Mouse (Mus musculus): ENCODE results near the gene Meiob. TPM values are rescaled to one million over a fixed set of nuclear protein-coding genes. Genes with fewer than 3 reads are reported as not detected.

The Meiob gene
- total and polyA plus RNA-seq, 2 experiments from 2014 or later = 0.15 TPM; not detected in 1

DNA sequence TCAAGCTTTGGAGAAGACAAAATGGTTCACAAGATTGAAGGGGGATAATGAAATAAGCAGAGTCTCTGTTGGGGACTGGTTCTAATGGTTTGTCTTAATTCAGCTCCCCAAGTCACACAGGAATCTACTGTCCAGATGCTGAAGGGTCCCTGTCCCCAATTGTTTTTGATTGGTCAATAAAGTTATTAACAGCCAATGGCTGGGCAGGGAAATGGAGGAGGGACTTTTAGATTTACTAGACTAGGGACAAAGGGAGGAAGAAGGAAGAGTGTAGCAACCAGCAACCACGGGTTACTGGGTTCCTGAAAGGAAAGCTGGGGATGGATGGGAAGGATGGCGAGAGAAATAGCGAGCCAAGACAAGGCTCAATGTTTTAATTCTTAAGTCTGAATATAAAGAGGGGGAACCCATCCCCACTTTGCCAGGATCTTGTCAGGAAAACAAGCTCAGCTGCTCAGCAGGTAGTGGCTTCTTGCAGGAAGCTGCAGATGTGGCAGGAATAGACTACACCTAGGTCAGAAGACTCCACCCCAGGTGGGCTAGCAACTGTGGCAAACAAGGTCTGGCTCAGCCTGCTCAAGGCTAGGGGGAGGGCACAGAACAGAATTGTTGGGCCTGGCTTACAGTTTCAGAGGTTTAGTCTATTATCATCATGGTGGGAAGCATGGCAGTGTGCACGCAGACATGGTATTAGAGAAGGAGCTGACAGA is 69.8 kb downstream of the Meiob start:
- Histone ChIP-seq H3K4me2 (ENCODE audit: low read depth) (no peak overlapping the region), H3K27me3 (ENCODE audit: insufficient read depth, low read length) (no peaks in the 10 kb centered on the region), H3K9me3 (ENCODE audit: low read length) (no peaks in the 10 kb centered on the region), H3K27ac (ENCODE audit: low read depth, low read length) (no peak overlapping the region), H3K9ac (no peak overlapping the region), H3K4me3 (ENCODE audit: low read depth, low read length) (no peak overlapping the region), H3K4me1 (ENCODE audit: insufficient read depth) (no peaks in the 10 kb centered on the region), H3K36me3 (ENCODE audit: insufficient read depth) (no peaks in the 10 kb centered on the region)
- no peak for DNase-seq
- TF ChIP-seq CTCF (IDR thresholded peaks at IDR 0.05; ENCODE audit: low read depth) = no peak
- ATAC-seq = no peak
- 40% methylated on average over 4 of the region's 4 CpGs for WGBS

DNA sequence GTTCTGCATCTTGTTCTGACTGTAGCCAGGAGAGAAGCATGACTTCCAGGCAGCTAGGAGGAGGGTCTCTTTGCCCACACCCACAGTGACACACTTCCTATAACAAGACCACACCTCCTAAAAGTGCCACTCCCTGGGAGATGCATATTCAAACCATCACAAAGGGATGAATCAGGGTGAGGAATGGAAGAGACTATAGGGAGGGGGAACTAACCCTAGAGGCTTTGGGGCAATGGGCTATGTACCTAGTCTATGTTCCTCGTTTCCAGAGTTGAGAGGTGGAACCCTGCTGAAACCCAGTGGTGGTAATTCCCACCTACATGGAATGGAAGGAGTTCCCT is 70.3 kb downstream of the Meiob start:
- 50% methylated on average over 1 of the region's 1 CpGs for WGBS
- no peaks in the 10 kb centered on the region for H3K36me3 ChIP-seq (ENCODE audit: insufficient read depth)
- H3K27me3 ChIP-seq (ENCODE audit: insufficient read depth, low read length) = no peaks in the 10 kb centered on the region
- no peak overlapping the region for H3K27ac ChIP-seq (ENCODE audit: low read depth, low read length)
- H3K4me1 ChIP-seq (ENCODE audit: insufficient read depth) = no peaks in the 10 kb centered on the region
- ATAC-seq (no peak), DNase-seq (no peak)
- TF ChIP-seq CTCF (IDR thresholded peaks at IDR 0.05; ENCODE audit: low read depth) = no peak
- no peak overlapping the region for H3K4me3 ChIP-seq (ENCODE audit: low read depth, low read length)
- no peaks in the 10 kb centered on the region for H3K9me3 ChIP-seq (ENCODE audit: low read length)
- no peak overlapping the region for H3K9ac ChIP-seq
- H3K4me2 ChIP-seq (ENCODE audit: low read depth) = no peak overlapping the region

DNA sequence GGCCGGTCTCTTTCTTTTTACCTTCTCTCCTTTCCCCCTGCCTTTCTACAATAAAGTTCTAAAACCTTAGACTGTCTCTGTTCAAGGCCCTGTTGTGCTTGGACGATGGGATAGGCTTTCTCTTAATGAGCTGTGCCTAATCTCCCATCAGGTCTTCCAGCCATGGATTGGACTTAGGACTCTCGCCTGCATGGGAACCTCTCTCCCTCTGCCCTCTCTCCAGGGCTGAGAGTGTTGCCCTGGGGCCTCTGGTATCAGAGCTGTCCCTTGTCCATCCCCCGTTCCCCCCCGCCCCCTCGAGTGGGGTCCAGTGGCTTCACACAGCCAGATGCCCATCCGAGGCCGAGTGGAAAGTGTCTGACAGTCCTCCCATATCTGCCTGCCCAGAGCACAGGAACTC is 70.9 kb downstream of the Meiob start:
- Histone ChIP-seq H3K9ac (no peak overlapping the region), H3K27ac (ENCODE audit: low read depth, low read length) (no peak overlapping the region), H3K36me3 (ENCODE audit: insufficient read depth) (no peaks in the 10 kb centered on the region), H3K9me3 (ENCODE audit: low read length) (no peaks in the 10 kb centered on the region), H3K4me3 (ENCODE audit: low read depth, low read length) (no peak overlapping the region), H3K4me2 (ENCODE audit: low read depth) (no peak overlapping the region), H3K27me3 (ENCODE audit: insufficient read depth, low read length) (no peaks in the 10 kb centered on the region), H3K4me1 (ENCODE audit: insufficient read depth) (no peaks in the 10 kb centered on the region)
- 83% methylated on average over 8 of the region's 8 CpGs for WGBS
- ATAC-seq = no peak
- no peak for TF ChIP-seq CTCF (IDR thresholded peaks at IDR 0.05; ENCODE audit: low read depth)
- DNase-seq = no peak

DNA sequence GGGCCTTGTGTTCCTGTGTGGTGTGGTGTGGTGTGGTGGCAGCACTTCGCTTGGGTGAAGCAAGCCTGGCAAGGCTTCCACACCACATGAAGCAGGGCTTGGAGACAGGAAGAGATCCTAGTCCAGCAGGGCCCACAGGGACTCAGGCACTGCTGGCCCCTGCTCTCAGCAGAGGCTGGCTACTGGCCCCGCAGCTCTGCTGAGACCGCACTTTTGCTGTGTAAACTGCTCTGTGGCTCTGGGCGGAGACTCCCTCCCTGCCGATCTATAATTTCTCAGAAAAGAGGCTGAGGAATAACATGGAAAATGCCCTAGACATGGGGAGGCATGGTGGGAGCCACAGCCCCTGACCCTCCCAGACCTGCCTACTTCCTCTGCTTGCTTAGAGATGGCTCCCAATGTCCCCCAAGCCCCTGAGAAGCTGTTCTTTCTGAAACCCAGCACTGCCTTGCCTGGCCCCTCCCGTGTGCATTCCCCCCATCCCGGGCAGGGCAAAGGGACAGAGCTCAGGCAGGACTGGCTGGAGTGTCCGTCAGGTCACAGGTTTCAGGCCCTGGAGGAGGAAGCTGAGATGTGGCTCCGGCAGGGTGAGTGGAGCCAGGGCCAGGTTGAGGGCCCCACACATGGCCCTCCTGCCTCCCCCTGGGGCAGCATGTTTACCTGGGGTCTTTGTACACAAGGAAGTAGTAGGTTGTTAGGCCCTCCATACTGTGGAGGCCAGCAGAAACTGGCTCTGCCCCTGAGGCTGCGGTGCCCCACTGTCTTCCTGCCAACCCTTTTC is 73.4 kb downstream of the Meiob start:
- ATAC-seq = no peak
- Histone ChIP-seq H3K4me3 (ENCODE audit: low read depth, low read length) (no peak overlapping the region), H3K36me3 (ENCODE audit: insufficient read depth) (peaks cover 3% of the 10 kb centered on the region), H3K9me3 (ENCODE audit: low read length) (no peaks in the 10 kb centered on the region), H3K9ac (no peak overlapping the region), H3K4me1 (ENCODE audit: insufficient read depth) (no peaks in the 10 kb centered on the region), H3K4me2 (ENCODE audit: low read depth) (no peak overlapping the region), H3K27me3 (ENCODE audit: insufficient read depth, low read length) (no peaks in the 10 kb centered on the region), H3K27ac (ENCODE audit: low read depth, low read length) (no peak overlapping the region)
- no peak for TF ChIP-seq CTCF (IDR thresholded peaks at IDR 0.05; ENCODE audit: low read depth)
- no peak for DNase-seq
- 70% methylated on average over 10 of the region's 10 CpGs for WGBS

DNA sequence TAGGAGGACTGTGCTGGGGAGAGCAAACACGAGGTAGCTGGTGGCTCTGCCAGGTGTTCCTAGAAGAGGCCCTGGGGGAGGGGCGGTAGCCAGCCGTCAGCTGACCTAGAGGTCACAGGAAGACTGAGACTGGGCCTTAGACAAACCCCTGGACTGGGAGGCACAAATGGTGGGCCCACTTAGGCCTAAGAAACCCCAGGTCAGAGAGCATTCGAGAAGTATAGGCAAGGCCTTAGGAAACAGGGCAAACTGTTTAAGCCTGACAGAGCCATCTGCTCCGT is 74.0 kb downstream of the Meiob start:
- H3K4me2 ChIP-seq (ENCODE audit: low read depth) = no peak overlapping the region
- ATAC-seq = no peak
- WGBS = 46% methylated on average over 5 of the region's 5 CpGs

DNA sequence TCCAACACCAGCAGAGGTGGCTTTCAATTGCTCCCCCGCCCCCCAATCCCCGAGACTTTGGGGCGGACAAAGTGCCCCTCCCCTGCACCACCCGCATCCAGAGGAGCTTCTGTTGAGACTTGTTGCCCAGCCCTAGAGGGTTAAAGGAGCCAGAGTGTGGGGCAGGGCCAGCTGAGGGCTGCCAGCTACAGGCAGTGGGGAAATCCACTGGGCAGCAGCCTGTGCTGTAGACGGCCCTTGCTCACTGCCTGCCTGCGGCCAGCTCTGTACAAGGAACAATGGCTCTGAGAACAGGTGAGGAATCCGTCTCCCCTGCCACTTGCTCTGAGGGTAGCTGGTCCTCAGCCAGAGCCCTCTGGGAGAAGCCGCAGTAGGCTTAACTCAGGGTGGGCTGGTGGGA is 74.4 kb downstream of the Meiob start:
- Histone ChIP-seq H3K4me2 (ENCODE audit: low read depth) (no peak overlapping the region), H3K36me3 (ENCODE audit: insufficient read depth) (peaks cover 13% of the 10 kb centered on the region), H3K27me3 (ENCODE audit: insufficient read depth, low read length) (no peaks in the 10 kb centered on the region), H3K9me3 (ENCODE audit: low read length) (no peaks in the 10 kb centered on the region), H3K4me3 (ENCODE audit: low read depth, low read length) (no peak overlapping the region), H3K4me1 (ENCODE audit: insufficient read depth) (no peaks in the 10 kb centered on the region), H3K9ac (no peak overlapping the region), H3K27ac (ENCODE audit: low read depth, low read length) (no peak overlapping the region)
- DNase-seq (no peak), ATAC-seq (no peak)
- no peak for TF ChIP-seq CTCF (IDR thresholded peaks at IDR 0.05; ENCODE audit: low read depth)
- 74% methylated on average over 8 of the region's 8 CpGs for WGBS

More for the DNA sequence above, 74.0 kb downstream of the Meiob start:
- H3K4me3 ChIP-seq (ENCODE audit: low read depth, low read length) = no peak overlapping the region
- TF ChIP-seq CTCF (IDR thresholded peaks at IDR 0.05; ENCODE audit: low read depth) = no peak
- peaks cover 8% of the 10 kb centered on the region for H3K36me3 ChIP-seq (ENCODE audit: insufficient read depth)
- no peaks in the 10 kb centered on the region for H3K4me1 ChIP-seq (ENCODE audit: insufficient read depth)
- H3K9ac ChIP-seq = no peak overlapping the region
- H3K27ac ChIP-seq (ENCODE audit: low read depth, low read length) = no peak overlapping the region
- H3K27me3 ChIP-seq (ENCODE audit: insufficient read depth, low read length) = no peaks in the 10 kb centered on the region
- DNase-seq = no peak
- no peaks in the 10 kb centered on the region for H3K9me3 ChIP-seq (ENCODE audit: low read length)

DNA sequence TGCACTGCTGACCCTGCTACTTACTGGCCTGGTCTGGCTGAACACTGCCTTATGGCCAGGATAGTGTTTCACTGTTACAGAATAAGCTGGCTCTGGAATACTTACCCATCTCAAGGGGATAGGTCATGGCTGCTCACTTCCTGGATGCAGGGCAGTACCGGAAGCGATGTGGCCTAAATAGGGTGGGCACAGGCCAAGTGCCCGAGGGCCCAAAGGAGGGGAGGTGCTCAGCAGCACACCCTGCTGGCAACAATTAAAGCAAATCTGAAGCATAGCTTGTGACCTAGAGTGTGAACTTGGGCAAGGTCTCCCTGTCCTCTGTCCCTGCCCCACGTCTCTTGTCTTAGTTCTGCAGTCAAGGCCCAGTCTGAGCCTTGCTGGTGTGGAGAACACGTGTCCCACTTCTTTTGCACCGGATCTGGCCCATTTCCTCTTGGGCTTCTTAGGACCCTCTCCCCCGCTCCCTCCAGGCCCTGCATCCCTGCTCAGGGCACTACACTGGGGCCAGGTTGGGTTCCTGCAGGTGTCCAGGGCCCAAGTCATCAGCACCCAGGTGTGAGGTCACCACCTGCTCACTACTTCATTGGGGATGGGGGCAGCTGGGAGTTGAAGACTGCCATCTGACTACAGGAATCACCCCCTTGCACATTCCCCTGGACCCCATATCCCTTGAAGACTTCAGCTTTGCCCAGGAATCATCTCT is 77.8 kb downstream of the Meiob start:
- Histone ChIP-seq H3K4me1 (ENCODE audit: insufficient read depth) (no peaks in the 10 kb centered on the region), H3K9me3 (ENCODE audit: low read length) (no peaks in the 10 kb centered on the region), H3K4me3 (ENCODE audit: low read depth, low read length) (no peak overlapping the region), H3K27me3 (ENCODE audit: insufficient read depth, low read length) (no peaks in the 10 kb centered on the region), H3K9ac (no peak overlapping the region), H3K36me3 (ENCODE audit: insufficient read depth) (peaks cover 18% of the 10 kb centered on the region), H3K27ac (ENCODE audit: low read depth, low read length) (no peak overlapping the region), H3K4me2 (ENCODE audit: low read depth) (no peak overlapping the region)
- 44% methylated on average over 7 of the region's 7 CpGs for WGBS
- ATAC-seq (no peak), DNase-seq (no peak)
- TF ChIP-seq CTCF (IDR thresholded peaks at IDR 0.05; ENCODE audit: low read depth) = peak; percentile 58
